8 mouse cellular contexts compared by ENCODE assay signal in the genomic region with DNA sequence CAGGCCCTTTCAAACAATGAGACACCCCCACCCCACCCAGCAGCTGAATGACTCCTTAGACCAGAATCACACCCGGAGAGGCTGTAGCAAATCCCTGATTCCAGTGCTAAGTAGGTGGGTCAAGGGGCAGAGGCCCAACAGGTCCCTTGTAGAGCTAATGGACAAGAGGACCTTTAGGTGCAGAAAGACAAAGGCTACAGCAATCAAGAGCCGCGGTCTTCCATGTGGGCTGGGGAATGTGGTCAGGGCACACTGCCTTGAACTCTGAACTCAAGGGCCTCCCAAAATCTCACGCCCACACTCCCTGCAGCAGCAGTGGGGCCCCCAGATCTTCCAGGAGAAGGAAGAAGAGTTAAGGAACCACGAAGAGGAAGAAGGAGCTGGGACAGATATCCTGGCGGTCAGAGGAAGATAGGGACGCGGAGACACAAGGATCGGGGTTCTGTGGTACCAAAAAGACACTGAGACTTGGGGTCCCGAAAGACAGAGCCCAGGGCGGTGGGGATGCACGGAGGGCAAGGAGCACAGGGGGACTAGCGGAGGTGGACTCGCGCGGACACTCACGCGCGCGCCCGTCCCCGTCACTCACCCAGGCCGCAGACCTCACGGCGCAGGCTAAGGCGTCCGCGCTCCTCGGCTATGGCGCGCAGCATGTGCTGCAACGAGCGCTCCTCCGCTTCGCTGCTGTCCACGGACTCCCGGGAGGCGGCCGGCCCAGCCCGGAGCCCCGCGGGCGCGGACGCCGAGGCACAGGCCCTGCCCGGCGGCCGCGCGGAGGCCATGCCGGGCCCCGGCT. TPM values are rescaled to one million over a fixed set of nuclear protein-coding genes. Genes with fewer than 3 reads are reported as not detected.
DNase-seq lines count a peak whose midpoint lies in the region; ATAC-seq lines count a peak whose summit lies in the region.

No protein-coding gene starts in this region.

- no peaks in the 10 kb centered on the region for H3K36me3 ChIP-seq in midbrain, embryonic 12.5 days

- peak; percentile 13 for ATAC-seq in granulocyte monocyte progenitor cell, adult 5-6 weeks (replicated peaks; ENCODE audit: poor library complexity, severe bottlenecking)
- ATAC-seq in midbrain, embryonic 12.5 days (ENCODE audit: low FRiP score, low read depth) = peak; percentile 57

- peak overlapping the region; percentile 63; the same call in 1 of the 2 replicates for H3K27ac ChIP-seq in midbrain, embryonic 12.5 days (replicated peaks)

- peaks cover 8% of the 10 kb centered on the region for H3K27me3 ChIP-seq in midbrain, embryonic 12.5 days

- H3K9ac ChIP-seq in midbrain, embryonic 12.5 days (replicated peaks) = peak overlapping the region; percentile 93

- peak overlapping the region; percentile 70 for H3K4me2 ChIP-seq in midbrain, embryonic 12.5 days (replicated peaks)

- no peaks in the 10 kb centered on the region for H3K9me3 ChIP-seq in midbrain, embryonic 12.5 days

- under 1% methylated on average over 33 of the region's 53 CpGs for WGBS in midbrain, embryonic 12.5 days

- DNase-seq in cerebellum, adult 18-20 months = peak; percentile 61 to 70
- DNase-seq in cerebellum, adult 8-10 months = no peak
- DNase-seq in B cell, adult 2 months = peak; percentile 40 to 51
- DNase-seq in cerebellum, adult 9-10 months = peak; percentile 55
- peak; percentile 33 to 63 for DNase-seq in kidney, postnatal 36 days
- peak; percentile 54 for DNase-seq in testis, postnatal 14 days (ENCODE audit: low spot score)

- H3K4me3 ChIP-seq in midbrain, embryonic 12.5 days = peak overlapping the region; percentile 86

- H3K4me1 ChIP-seq in midbrain, embryonic 12.5 days = peaks cover 34% of the 10 kb centered on the region

RNA-seq across cellular contexts. Expression of gene 5031439G07Rik, which starts 1.1 kb away (rescaled TPM):
- 14.1 and 20.8 TPM in 2 replicates for total RNA-seq in granulocyte monocyte progenitor cell, adult 5-6 weeks (2014; fragmentation: Nextera tagmentation)
- 12.2 and 14.2 TPM in 2 replicates for total RNA-seq in granulocyte monocyte progenitor cell, adult 5-6 weeks (2017)
- polyA plus RNA-seq in midbrain, embryonic 12.5 days (2016; fragmentation: Nextera tagmentation; extraction: Ambion mirVana) = 15.5 and 16.2 TPM in 2 replicates

RNA-seq across cellular contexts. Expression of gene Upk3a, which starts 29.7 kb away (rescaled TPM):
- total RNA-seq in granulocyte monocyte progenitor cell, adult 5-6 weeks (2014; fragmentation: Nextera tagmentation) = not detected in 2 replicates
- not detected in 2 replicates for total RNA-seq in granulocyte monocyte progenitor cell, adult 5-6 weeks (2017)
- 0.33 and 0.50 TPM in 2 replicates for polyA plus RNA-seq in midbrain, embryonic 12.5 days (2016; fragmentation: Nextera tagmentation; extraction: Ambion mirVana)

RNA-seq across cellular contexts. Expression of gene Fam118a, which starts 41.5 kb away (rescaled TPM):
- total RNA-seq in granulocyte monocyte progenitor cell, adult 5-6 weeks (2014; fragmentation: Nextera tagmentation) = 4.6 and 8.7 TPM in 2 replicates
- total RNA-seq in granulocyte monocyte progenitor cell, adult 5-6 weeks (2017) = 12.9 and 14.8 TPM in 2 replicates
- polyA plus RNA-seq in midbrain, embryonic 12.5 days (2016; fragmentation: Nextera tagmentation; extraction: Ambion mirVana) = 30.3 and 31.6 TPM in 2 replicates
